Mouse (Mus musculus): ENCODE data around the gene Flnb. TPM values are rescaled to one million over a fixed set of nuclear protein-coding genes. Genes with fewer than 3 reads are reported as not detected.

Gene Flnb
- total and polyA plus RNA-seq, 3 experiments, result 29.5 to 74.0 (median 61.6) TPM

DNA sequence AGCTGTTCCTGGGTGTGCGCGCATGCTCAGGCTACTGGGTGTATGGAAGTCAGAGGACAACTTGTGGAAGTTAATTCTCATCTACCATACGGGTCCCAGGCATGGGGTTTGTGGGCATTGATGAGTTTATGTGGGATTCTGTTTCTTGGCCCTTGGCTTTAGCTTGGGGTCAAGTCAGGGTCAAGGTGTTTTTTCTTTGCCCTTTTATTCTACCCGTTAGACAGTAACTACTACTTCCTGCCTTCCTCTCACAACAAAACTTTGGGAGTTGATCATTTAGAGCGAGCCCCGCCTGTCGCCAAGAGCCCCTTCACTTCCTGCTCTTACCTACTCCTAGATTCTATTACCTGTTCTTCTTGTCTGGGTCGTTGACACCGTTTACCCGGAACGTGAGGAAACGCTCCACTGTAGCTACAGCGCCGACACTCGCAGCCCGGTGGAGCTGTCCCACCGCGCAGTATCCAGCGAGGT lies 26.7 kb upstream of the Flnb start:
- no peaks in the 10 kb centered on the region for H3K36me3 ChIP-seq (replicated peaks in 1 of 2; ENCODE audit: control insufficient read depth in 1 of 2, insufficient read depth in 1 of 2, low read length in 1 of 2)
- no peaks in the 10 kb centered on the region for H3K4me1 ChIP-seq (ENCODE audit: control insufficient read depth in 1 of 2, insufficient read depth in 2 of 2)
- no peak overlapping the region for H3K27ac ChIP-seq (ENCODE audit: insufficient read depth, low read depth)
- in situ Hi-C loops (cut with MboI; ENCODE audit: low pct_ligation_motif_present, low pct_unique_long_range_greater_than_20kb, low sequenced_read_pairs) (no loop called here), dilution Hi-C loops (cut with MboI; ENCODE audit: extremely low pct_ligation_motif_present, extremely low pct_unique_long_range_greater_than_20kb, low sequenced_read_pairs) (no loop called here)
- no peaks in the 10 kb centered on the region for H3K79me2 ChIP-seq (replicated peaks; ENCODE audit: control insufficient read depth, extremely low read depth, insufficient read depth, poor library complexity, severe bottlenecking)
- H3K4me2 ChIP-seq (ENCODE audit: insufficient read depth, low read depth, poor library complexity, severe bottlenecking), result peak overlapping the region; percentile 55; the same call in 1 of the 2 replicates
- no peaks in the 10 kb centered on the region for H3K27me3 ChIP-seq (replicated peaks)
- peak overlapping the region in 1 of 3 experiments; percentile 35 for H3K4me3 ChIP-seq (replicated peaks in 1 of 3; ENCODE audit: low read depth in 2 of 3, low read length in 2 of 3, poor library complexity in 1 of 3)
- no peak for DNase-seq (ENCODE audit: extremely low read depth)
- H3K9ac ChIP-seq (ENCODE audit: insufficient read depth, low read depth), result no peak overlapping the region
- TF ChIP-seq IRF4 (IDR thresholded peaks at IDR 0.05; ENCODE audit: low read depth, low read length) (no peak), MXI1 (IDR thresholded peaks at IDR 0.05; ENCODE audit: low read depth, low read length) (no peak), RAD21 (IDR thresholded peaks at IDR 0.05; ENCODE audit: low read depth, low read length) (no peak), MEF2A (IDR thresholded peaks at IDR 0.05; ENCODE audit: borderline replicate concordance, low read depth, low read length) (no peak), SIN3A (IDR thresholded peaks at IDR 0.05; ENCODE audit: low read length) (no peak)
- no peaks in the 10 kb centered on the region for H3K9me3 ChIP-seq (replicated peaks; ENCODE audit: low read length)

DNA sequence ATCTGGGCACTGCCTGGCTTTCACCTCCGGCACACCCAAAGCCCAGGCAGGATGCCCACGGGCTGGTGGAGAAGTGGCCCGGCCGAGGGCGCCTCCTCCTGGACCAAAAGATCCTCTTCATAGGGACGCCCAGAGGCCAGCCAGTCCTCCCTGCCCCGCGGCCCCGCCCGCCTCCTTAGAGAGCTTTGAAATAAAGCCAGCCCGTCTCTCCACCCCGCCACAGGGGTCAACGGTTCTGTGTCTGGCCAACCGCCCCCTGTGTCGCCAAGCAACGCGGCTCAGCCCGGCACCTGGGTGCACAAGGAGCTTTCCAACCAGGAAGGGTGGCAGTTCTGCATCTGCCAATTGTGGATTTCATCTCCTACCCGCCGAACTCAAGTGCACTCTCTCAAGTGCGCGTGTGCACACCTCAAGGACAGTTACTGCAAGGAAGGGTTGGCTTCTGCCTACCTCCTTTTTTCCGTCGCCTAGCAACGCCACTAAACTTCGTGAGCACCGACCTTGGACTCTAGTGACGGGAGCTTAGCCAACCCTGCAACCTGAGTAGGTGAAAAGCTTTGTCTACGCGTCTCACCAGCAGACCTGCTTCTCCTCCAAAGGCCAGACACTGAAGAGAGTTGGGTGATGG lies 26.1 kb upstream of the Flnb start, which contains the start of gene Gm26661:
TSS of gene Gm26661 (plus strand) at position 56 of the 628 bp plus-strand sequence.
- H3K4me2 ChIP-seq (ENCODE audit: insufficient read depth, low read depth, poor library complexity, severe bottlenecking), result peak within 1 kb of the TSS; percentile 55; the same call in 1 of the 2 replicates
- dilution Hi-C loops (cut with MboI; ENCODE audit: extremely low pct_ligation_motif_present, extremely low pct_unique_long_range_greater_than_20kb, low sequenced_read_pairs), result no loop called here
- H3K27ac ChIP-seq (ENCODE audit: insufficient read depth, low read depth), result no peak within 1 kb of the TSS
- H3K9ac ChIP-seq (ENCODE audit: insufficient read depth, low read depth), result no peak within 1 kb of the TSS
- TF ChIP-seq POLR2AphosphoS2 (IDR thresholded peaks at IDR 0.05; ENCODE audit: low read depth, low read length) (no peak), CTCF (conservative IDR thresholded peaks at IDR 0.05 in 1 of 2, IDR thresholded peaks at IDR 0.05 in 1 of 2; ENCODE audit: low read depth in 2 of 2, low read length in 2 of 2) (peak in 1 of 2 experiments; percentile 34; a peak in 2 of 4 replicates)
- no peaks in the 10 kb centered on the region for H3K27me3 ChIP-seq (replicated peaks)
- no peaks in the 10 kb centered on the region for H3K79me2 ChIP-seq (replicated peaks; ENCODE audit: control insufficient read depth, extremely low read depth, insufficient read depth, poor library complexity, severe bottlenecking)
- no peaks in the 10 kb centered on the region for H3K36me3 ChIP-seq (replicated peaks in 1 of 2; ENCODE audit: control insufficient read depth in 1 of 2, insufficient read depth in 1 of 2, low read length in 1 of 2)
- H3K9me3 ChIP-seq (replicated peaks; ENCODE audit: low read length), result no peaks in the 10 kb centered on the region
- peak within 1 kb of the TSS in 1 of 3 experiments; percentile 35 for H3K4me3 ChIP-seq (replicated peaks in 1 of 3; ENCODE audit: low read depth in 2 of 3, low read length in 2 of 3, poor library complexity in 1 of 3)
- no peaks in the 10 kb centered on the region for H3K4me1 ChIP-seq (ENCODE audit: control insufficient read depth in 1 of 2, insufficient read depth in 2 of 2)
- DNase-seq (ENCODE audit: extremely low read depth), result no peak
- in situ Hi-C loops (cut with MboI; ENCODE audit: low pct_ligation_motif_present, low pct_unique_long_range_greater_than_20kb, low sequenced_read_pairs), result no loop called here

DNA sequence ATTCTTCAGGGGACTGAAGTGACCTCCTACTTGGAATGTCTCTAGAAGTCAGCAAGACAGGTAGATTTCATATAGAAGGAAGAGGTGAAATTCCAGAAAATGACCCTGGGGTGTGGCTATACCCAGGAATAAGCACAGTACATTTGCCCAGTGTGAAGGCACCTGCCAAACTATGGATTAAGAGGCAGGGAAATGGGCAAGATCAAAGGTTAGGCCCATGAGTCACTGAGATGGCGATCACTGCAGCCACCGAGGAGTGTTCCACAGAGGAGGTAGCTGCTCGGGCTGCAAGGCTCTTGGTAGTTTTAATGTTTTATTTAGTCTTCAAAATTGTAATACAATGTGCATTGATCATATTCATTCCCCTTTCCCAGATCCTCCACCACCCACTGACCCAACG lies 21.8 kb upstream of the Flnb start:
- no peak for DNase-seq (ENCODE audit: extremely low read depth)
- dilution Hi-C loops (cut with MboI; ENCODE audit: extremely low pct_ligation_motif_present, extremely low pct_unique_long_range_greater_than_20kb, low sequenced_read_pairs), result no loop called here
- H3K9me3 ChIP-seq (replicated peaks; ENCODE audit: low read length), result peaks cover 4% of the 10 kb centered on the region
- no peak overlapping the region for H3K27ac ChIP-seq (ENCODE audit: insufficient read depth, low read depth)
- H3K4me1 ChIP-seq (ENCODE audit: control insufficient read depth in 1 of 2, insufficient read depth in 2 of 2), result no peaks in the 10 kb centered on the region
- no peak overlapping the region for H3K4me2 ChIP-seq (ENCODE audit: insufficient read depth, low read depth, poor library complexity, severe bottlenecking)
- no peaks in the 10 kb centered on the region for H3K36me3 ChIP-seq (replicated peaks in 1 of 2; ENCODE audit: control insufficient read depth in 1 of 2, insufficient read depth in 1 of 2, low read length in 1 of 2)
- in situ Hi-C loops (cut with MboI; ENCODE audit: low pct_ligation_motif_present, low pct_unique_long_range_greater_than_20kb, low sequenced_read_pairs), result no loop called here
- no peaks in the 10 kb centered on the region for H3K79me2 ChIP-seq (replicated peaks; ENCODE audit: control insufficient read depth, extremely low read depth, insufficient read depth, poor library complexity, severe bottlenecking)
- no peak overlapping the region for H3K9ac ChIP-seq (ENCODE audit: insufficient read depth, low read depth)
- no peaks in the 10 kb centered on the region for H3K27me3 ChIP-seq (replicated peaks)
- no peak overlapping the region for H3K4me3 ChIP-seq (replicated peaks in 1 of 3; ENCODE audit: low read depth in 2 of 3, low read length in 2 of 3, poor library complexity in 1 of 3)
- TF ChIP-seq USF2 (conservative IDR thresholded peaks at IDR 0.05; ENCODE audit: low read depth, low read length) (no peak), JUN (IDR thresholded peaks at IDR 0.05; ENCODE audit: insufficient read depth, low read depth, low read length) (no peak), ELF1 (IDR thresholded peaks at IDR 0.05; ENCODE audit: low read depth, low read length) (no peak)
